Mouse (Mus musculus) cortical plate, adult 2 months (tissue): ENCODE measurements at regions not wholly inside any gene's neighbourhood (a gene's known extent, or its start where the extent isn't known, plus 50 kb on each side); places are given as distances from the start of the nearest gene placed in this dataset.

ENCODE experiments used
- CTCF ChIP-seq: fragments of 200-500 bp; IDR thresholded peaks from 2 replicates; pipeline ENCODE4 v1.5.1; 2011; ENCODE audit warnings: mild to moderate bottlenecking, control low read depth, low read length; ENCODE audit not compliant: insufficient read depth; ENCODE audit errors: extremely low read depth
- POLR2A ChIP-seq: fragments of 200-500 bp; IDR thresholded peaks from 2 replicates; pipeline ENCODE4 v1.6.1; 2011; ENCODE audit warnings: mild to moderate bottlenecking, low read length, control low read depth; ENCODE audit not compliant: insufficient read depth; ENCODE audit errors: extremely low read depth

GRCm38 (mm10) chr7:71264115-71264514 is 87.2 kb downstream of the Gm10295 start:
- TF ChIP-seq POLR2A = no peak
- no peak for TF ChIP-seq CTCF
